28 mouse cellular contexts compared by ENCODE assay signal in genomic region chr17:56069066-56069465, GRCm38 (mm10). TPM values are rescaled to one million over a fixed set of nuclear protein-coding genes. Genes with fewer than 3 reads are reported as not detected.
DNase-seq lines count a peak whose midpoint lies in the region; ATAC-seq and TF ChIP-seq lines count a peak whose summit lies in the region.
"Had no signal": no experiment of that assay in that cellular context is flagged by ENCODE, and none has a peak within 500 bp of the region (broad histone marks: within the 10 kb centered on the region; RNA-seq: fewer than 3 reads in every experiment).

No protein-coding gene starts in this region.

- H3K4me3 ChIP-seq in midbrain, embryonic 13.5 days (replicated peaks) = no peak overlapping the region
- no peak overlapping the region for H3K4me3 ChIP-seq in midbrain, embryonic 16.5 days (ENCODE audit: low read depth, low read length)
- H3K4me3 ChIP-seq in stomach, postnatal 0 days (ENCODE audit: low read depth, low read length) = no peak overlapping the region
- H3K4me3 ChIP-seq: embryonic facial prominence, embryonic 10.5 days; embryonic facial prominence, embryonic 13.5 days; erythroblast, embryonic 14.5 days; forebrain, embryonic 12.5 days; forebrain, embryonic 15.5 days; heart, adult 2 months; heart, embryonic 10.5 days; heart, embryonic 13.5 days; hindbrain, embryonic 13.5 days had no signal

- no peaks in the 10 kb centered on the region for H3K9me3 ChIP-seq in midbrain, embryonic 13.5 days
- H3K9me3 ChIP-seq in midbrain, embryonic 16.5 days (replicated peaks; ENCODE audit: control insufficient read depth, low read length, poor library complexity, severe bottlenecking) = no peaks in the 10 kb centered on the region
- H3K9me3 ChIP-seq in stomach, postnatal 0 days (ENCODE audit: control insufficient read depth, low read length) = no peaks in the 10 kb centered on the region
- H3K9me3 ChIP-seq: embryonic facial prominence, embryonic 10.5 days; embryonic facial prominence, embryonic 13.5 days; forebrain, embryonic 12.5 days; forebrain, embryonic 15.5 days; heart, embryonic 10.5 days; heart, embryonic 13.5 days; hindbrain, embryonic 13.5 days had no signal

- no peak overlapping the region for H3K4me2 ChIP-seq in midbrain, embryonic 13.5 days (replicated peaks)
- no peak overlapping the region for H3K4me2 ChIP-seq in midbrain, embryonic 16.5 days (ENCODE audit: low read length)
- no peak overlapping the region for H3K4me2 ChIP-seq in stomach, postnatal 0 days (replicated peaks; ENCODE audit: low read depth)
- H3K4me2 ChIP-seq: embryonic facial prominence, embryonic 13.5 days; forebrain, embryonic 12.5 days; forebrain, embryonic 15.5 days; heart, embryonic 13.5 days; hindbrain, embryonic 13.5 days had no signal

- 0 out of 2 replicates have a peak overlapping the region, but pooled peaks have one; percentile 5 for H3K9ac ChIP-seq in midbrain, embryonic 13.5 days (replicated peaks)
- no peak overlapping the region for H3K9ac ChIP-seq in midbrain, embryonic 16.5 days (ENCODE audit: low read depth, low read length)
- H3K9ac ChIP-seq in stomach, postnatal 0 days (ENCODE audit: low read length) = no peak overlapping the region
- H3K9ac ChIP-seq: embryonic facial prominence, embryonic 13.5 days; forebrain, embryonic 12.5 days; forebrain, embryonic 15.5 days; heart, embryonic 13.5 days; hindbrain, embryonic 13.5 days had no signal

- no peaks in the 10 kb centered on the region for H3K27me3 ChIP-seq in midbrain, embryonic 13.5 days
- no peaks in the 10 kb centered on the region for H3K27me3 ChIP-seq in midbrain, embryonic 16.5 days (ENCODE audit: control insufficient read depth, insufficient read depth, low read depth, low read length)
- H3K27me3 ChIP-seq in stomach, postnatal 0 days (ENCODE audit: control insufficient read depth, insufficient read depth, low read length) = no peaks in the 10 kb centered on the region
- H3K27me3 ChIP-seq: embryonic facial prominence, embryonic 13.5 days; forebrain, embryonic 12.5 days; forebrain, embryonic 15.5 days; heart, embryonic 13.5 days; hindbrain, embryonic 13.5 days; Patski had no signal

- no peak for TF ChIP-seq EP300 in stomach, postnatal 0 days (optimal IDR thresholded peaks at IDR 0.05)

- peak; percentile 19 for DNase-seq in cerebellum, adult 11-12 months
- no peak for DNase-seq in cerebellum, postnatal 10 days
- DNase-seq in R1 (ENCODE audit: low read depth, low spot score) = peak; percentile 29
- no peak for DNase-seq in stomach, postnatal 0 days (ENCODE audit: low spot score)
- DNase-seq in kidney, adult 18-20 months = no peak
- DNase-seq: adrenal gland, adult 8-10 months; adrenal gland, postnatal 36 days; cerebellum, adult 2 months; cerebellum, adult 9-11 months; cerebellum, postnatal 36 days; embryo, embryonic 11 days; gastrocnemius, postnatal 25 days; heart, adult 2 months; heart, postnatal 14 days had no signal

- no peak for ATAC-seq in midbrain, embryonic 13.5 days
- ATAC-seq in midbrain, embryonic 16.5 days = no peak
- no peak for ATAC-seq in stomach, postnatal 0 days (ENCODE audit: low FRiP score, low TSS enrichment)
- ATAC-seq: activated CD4-positive, CD25-positive, alpha-beta regulatory T cell, adult 4 months; forebrain, embryonic 15.5 days; hindbrain, embryonic 16.5 days; intestine, embryonic 16.5 days; Patski had no signal

- 97% methylated on average over 14 of the region's 14 CpGs for WGBS in midbrain, embryonic 13.5 days
- 96% methylated on average over 14 of the region's 14 CpGs for WGBS in midbrain, embryonic 16.5 days
- WGBS in stomach, postnatal 0 days = 95% methylated on average over 14 of the region's 14 CpGs

- H3K27ac ChIP-seq in midbrain, embryonic 13.5 days = no peak overlapping the region
- no peak overlapping the region for H3K27ac ChIP-seq in midbrain, embryonic 16.5 days (ENCODE audit: low read length)
- no peak overlapping the region for H3K27ac ChIP-seq in stomach, postnatal 0 days (replicated peaks)
- H3K27ac ChIP-seq: embryonic facial prominence, embryonic 10.5 days; embryonic facial prominence, embryonic 13.5 days; forebrain, embryonic 12.5 days; forebrain, embryonic 15.5 days; heart, adult 2 months; heart, embryonic 10.5 days; heart, embryonic 13.5 days; hindbrain, embryonic 13.5 days had no signal

- peaks cover 90% of the 10 kb centered on the region for H3K36me3 ChIP-seq in midbrain, embryonic 13.5 days
- peaks cover 52% of the 10 kb centered on the region for H3K36me3 ChIP-seq in midbrain, embryonic 16.5 days (ENCODE audit: control insufficient read depth, insufficient read depth, low read length)
- peaks cover 51% of the 10 kb centered on the region for H3K36me3 ChIP-seq in stomach, postnatal 0 days (ENCODE audit: control insufficient read depth, insufficient read depth, low read length)

- H3K4me1 ChIP-seq in midbrain, embryonic 13.5 days (replicated peaks) = peaks cover 5% of the 10 kb centered on the region
- H3K4me1 ChIP-seq in midbrain, embryonic 16.5 days (ENCODE audit: control insufficient read depth, insufficient read depth, low read length) = peaks cover 5% of the 10 kb centered on the region
- peaks cover 2% of the 10 kb centered on the region; the same call in 1 of the 2 replicates for H3K4me1 ChIP-seq in stomach, postnatal 0 days (replicated peaks; ENCODE audit: control insufficient read depth, insufficient read depth)

- TF ChIP-seq CTCF in stomach, postnatal 0 days (IDR thresholded peaks at IDR 0.05; ENCODE audit: low read depth) = no peak

RNA-seq across cellular contexts. Expression of gene Ubxn6, which starts 5.8 kb away (rescaled TPM):
- polyA plus RNA-seq in midbrain, embryonic 13.5 days (2015; fragmentation: Nextera tagmentation; extraction: Ambion mirVana) = 73.7 and 78.6 TPM in 2 replicates
- 84.0 and 88.5 TPM in 2 replicates for polyA plus RNA-seq in midbrain, embryonic 16.5 days (2015; fragmentation: Nextera tagmentation; extraction: Ambion mirVana)
- polyA plus RNA-seq in stomach, postnatal 0 days (2015; fragmentation: Nextera tagmentation; extraction: Ambion mirVana) = 43.0 and 45.1 TPM in 2 replicates

RNA-seq across cellular contexts. Expression of gene Hdgfl2, which starts 10.4 kb away (rescaled TPM):
- polyA plus RNA-seq in midbrain, embryonic 13.5 days (2015; fragmentation: Nextera tagmentation; extraction: Ambion mirVana) = 156 and 159 TPM in 2 replicates
- 140 and 148 TPM in 2 replicates for polyA plus RNA-seq in midbrain, embryonic 16.5 days (2015; fragmentation: Nextera tagmentation; extraction: Ambion mirVana)
- 37.8 and 38.4 TPM in 2 replicates for polyA plus RNA-seq in stomach, postnatal 0 days (2015; fragmentation: Nextera tagmentation; extraction: Ambion mirVana)

RNA-seq across cellular contexts. Expression of gene Chaf1a, which starts 28.8 kb away (rescaled TPM):
- polyA plus RNA-seq in midbrain, embryonic 13.5 days (2015; fragmentation: Nextera tagmentation; extraction: Ambion mirVana) = 10.1 and 11.0 TPM in 2 replicates
- 3.6 and 5.0 TPM in 2 replicates for polyA plus RNA-seq in midbrain, embryonic 16.5 days (2015; fragmentation: Nextera tagmentation; extraction: Ambion mirVana)
- polyA plus RNA-seq in stomach, postnatal 0 days (2015; fragmentation: Nextera tagmentation; extraction: Ambion mirVana) = 4.5 and 5.0 TPM in 2 replicates

RNA-seq across cellular contexts. Expression of gene Sh3gl1, which starts 32.6 kb away (rescaled TPM):
- 113 and 123 TPM in 2 replicates for polyA plus RNA-seq in midbrain, embryonic 13.5 days (2015; fragmentation: Nextera tagmentation; extraction: Ambion mirVana)
- polyA plus RNA-seq in midbrain, embryonic 16.5 days (2015; fragmentation: Nextera tagmentation; extraction: Ambion mirVana) = 102 and 108 TPM in 2 replicates
- 100 and 101 TPM in 2 replicates for polyA plus RNA-seq in stomach, postnatal 0 days (2015; fragmentation: Nextera tagmentation; extraction: Ambion mirVana)

RNA-seq across cellular contexts. Expression of gene Plin4, which starts 40.5 kb away (rescaled TPM):
- polyA plus RNA-seq in midbrain, embryonic 13.5 days (2015; fragmentation: Nextera tagmentation; extraction: Ambion mirVana) = 0.04 and 0.11 TPM in 2 replicates
- polyA plus RNA-seq in midbrain, embryonic 16.5 days (2015; fragmentation: Nextera tagmentation; extraction: Ambion mirVana) = 0.05 and 0.15 TPM in 2 replicates
- polyA plus RNA-seq in stomach, postnatal 0 days (2015; fragmentation: Nextera tagmentation; extraction: Ambion mirVana) = 0.95 and 1.4 TPM in 2 replicates
- polyA plus RNA-seq: erythroblast, embryonic 14.5 days had no signal

Comparison
In these comparisons a context has a peak if more than half of its experiments do, and no peak if none do; other contexts are left out.
1. DNase-seq: peak in cerebellum, adult 11-12 months (single experiment) and R1 (single experiment); none in cerebellum, postnatal 10 days (0 of 2), stomach, postnatal 0 days (single experiment) and kidney, adult 18-20 months (single experiment).